Mouse (Mus musculus): ENCODE data around the gene Cmc1. TPM values are rescaled to one million over a fixed set of nuclear protein-coding genes. Genes with fewer than 3 reads are reported as not detected.
"Not testable (repeated sequence)": the region's sequence is repeated elsewhere in the genome, so short reads cannot be mapped to it uniquely, and the experiment has no call there.

The Cmc1 gene
- polyA plus RNA-seq, 1 experiment from 2014 or later = 44.2 TPM

- no peak overlapping the region for H3K4me2 ChIP-seq
- H3K36me3 ChIP-seq (replicated peaks) = no peaks in the 10 kb centered on the region
- H3K4me3 ChIP-seq (replicated peaks) = no peak overlapping the region
- H3K9ac ChIP-seq = no peak overlapping the region
- WGBS = 87% methylated on average over 4 of the region's 4 CpGs
- no peaks in the 10 kb centered on the region for H3K27me3 ChIP-seq
- H3K4me1 ChIP-seq = no peaks in the 10 kb centered on the region
- no peak for ATAC-seq (ENCODE audit: low FRiP score)
- no peak overlapping the region for H3K27ac ChIP-seq
- 0 out of 2 replicates have a peak, but pooled peaks cover 5% of the 10 kb centered on the region for H3K9me3 ChIP-seq
Measured at GRCm38 (mm10) chr9:118173086-118173485, 23.1 kb upstream of the Cmc1 start.

DNA sequence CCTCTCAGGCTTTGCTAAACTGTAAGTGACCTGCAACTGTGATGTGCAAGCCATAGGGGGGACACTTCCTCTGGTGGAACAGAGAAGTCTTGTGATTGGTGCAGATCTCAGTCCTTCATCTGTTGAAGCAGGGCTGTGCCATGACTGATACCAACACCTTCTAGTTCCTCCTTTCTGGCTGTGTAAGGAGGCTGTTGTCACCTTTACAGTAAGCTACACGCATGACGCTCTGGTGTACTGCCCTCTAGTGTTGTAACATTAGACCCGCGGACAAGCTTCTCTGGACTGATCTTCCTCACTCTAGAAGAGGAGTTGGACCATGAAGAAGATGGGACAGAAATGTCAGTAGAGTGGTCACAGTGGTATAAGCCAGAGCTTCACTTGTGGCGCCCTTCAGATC lies 18.6 kb upstream of the Cmc1 start:
- no peak overlapping the region for H3K9ac ChIP-seq
- ATAC-seq (ENCODE audit: low FRiP score) = no peak
- H3K27me3 ChIP-seq = no peaks in the 10 kb centered on the region
- H3K9me3 ChIP-seq = 0 out of 2 replicates have a peak, but pooled peaks cover under 1% of the 10 kb centered on the region
- WGBS = 49% methylated on average over 5 of the region's 5 CpGs
- no peaks in the 10 kb centered on the region for H3K4me1 ChIP-seq
- no peaks in the 10 kb centered on the region for H3K36me3 ChIP-seq (replicated peaks)
- H3K4me2 ChIP-seq = no peak overlapping the region
- no peak overlapping the region for H3K27ac ChIP-seq
- no peak overlapping the region for H3K4me3 ChIP-seq (replicated peaks)

DNA sequence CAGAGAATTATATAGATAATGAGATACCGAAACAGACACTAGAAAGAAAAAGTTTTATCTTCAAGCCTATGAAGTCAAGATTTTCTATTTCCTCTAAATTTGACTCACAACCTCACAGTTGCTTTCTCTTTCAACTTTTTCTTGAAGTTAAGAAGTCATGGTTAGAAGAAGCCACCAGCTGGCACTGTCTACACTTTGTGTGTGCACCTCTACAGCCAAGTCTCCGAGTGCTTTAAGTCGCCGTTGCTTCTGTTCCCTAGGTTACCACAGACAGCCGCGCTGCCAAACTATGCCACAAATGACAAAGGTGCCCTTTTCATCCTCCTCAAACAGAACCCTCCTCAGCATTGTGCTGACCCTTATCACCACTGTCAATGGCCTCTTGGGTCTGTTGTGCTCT lies 17.6 kb upstream of the Cmc1 start:
- 87% methylated on average over 6 of the region's 6 CpGs for WGBS
- no peak overlapping the region for H3K4me3 ChIP-seq (replicated peaks)
- no peak overlapping the region for H3K4me2 ChIP-seq
- H3K9ac ChIP-seq = no peak overlapping the region
- no peak overlapping the region for H3K27ac ChIP-seq
- ATAC-seq (ENCODE audit: low FRiP score) = no peak
- H3K36me3 ChIP-seq (replicated peaks) = no peaks in the 10 kb centered on the region
- no peaks in the 10 kb centered on the region for H3K4me1 ChIP-seq
- H3K9me3 ChIP-seq = no peaks in the 10 kb centered on the region
- no peaks in the 10 kb centered on the region for H3K27me3 ChIP-seq

GRCm38 (mm10) chr9:118161536-118161935 lies 11.6 kb upstream of the Cmc1 start:
- H3K4me1 ChIP-seq = no peaks in the 10 kb centered on the region
- 89% methylated on average over 6 of the region's 6 CpGs for WGBS
- H3K27ac ChIP-seq = no peak overlapping the region
- no peak overlapping the region for H3K4me2 ChIP-seq
- H3K9me3 ChIP-seq = no peaks in the 10 kb centered on the region
- H3K27me3 ChIP-seq = no peaks in the 10 kb centered on the region
- H3K36me3 ChIP-seq (replicated peaks) = no peaks in the 10 kb centered on the region
- no peak overlapping the region for H3K4me3 ChIP-seq (replicated peaks)
- no peak overlapping the region for H3K9ac ChIP-seq
- no peak for ATAC-seq (ENCODE audit: low FRiP score)

- no peak for ATAC-seq (ENCODE audit: low FRiP score)
- Histone ChIP-seq H3K27me3 (no peaks in the 10 kb centered on the region), H3K4me2 (no peak overlapping the region), H3K27ac (no peak overlapping the region), H3K4me1 (no peaks in the 10 kb centered on the region), H3K9me3 (no peaks in the 10 kb centered on the region), H3K4me3 (replicated peaks) (no peak overlapping the region), H3K9ac (no peak overlapping the region), H3K36me3 (replicated peaks) (no peaks in the 10 kb centered on the region)
- WGBS = 81% methylated on average over 3 of the region's 3 CpGs
Measured at GRCm38 (mm10) chr9:118159936-118160335, 10.0 kb upstream of the Cmc1 start.

GRCm38 (mm10) chr9:118158201-118158600 lies 8.2 kb upstream of the Cmc1 start:
- H3K27me3 ChIP-seq = no peaks in the 10 kb centered on the region
- H3K4me3 ChIP-seq (replicated peaks) = no peak overlapping the region
- no peak overlapping the region for H3K4me2 ChIP-seq
- H3K36me3 ChIP-seq (replicated peaks) = no peaks in the 10 kb centered on the region
- ATAC-seq (ENCODE audit: low FRiP score) = no peak
- no peaks in the 10 kb centered on the region for H3K4me1 ChIP-seq
- H3K9me3 ChIP-seq = no peaks in the 10 kb centered on the region
- no peak overlapping the region for H3K9ac ChIP-seq
- H3K27ac ChIP-seq = no peak overlapping the region
- WGBS = over 99% methylated on average over 4 of the region's 4 CpGs

- whole genome bisulfite sequencing = 91% methylated on average over 3 of the region's 3 CpGs
- no peak overlapping the region for H3K4me3 ChIP-seq (replicated peaks)
- H3K4me1 ChIP-seq = no peaks in the 10 kb centered on the region
- no peak overlapping the region for H3K27ac ChIP-seq
- H3K27me3 ChIP-seq = no peaks in the 10 kb centered on the region
- no peaks in the 10 kb centered on the region for H3K9me3 ChIP-seq
- H3K9ac ChIP-seq = no peak overlapping the region
- ATAC-seq (ENCODE audit: low FRiP score) = no peak
- H3K4me2 ChIP-seq = no peak overlapping the region
- H3K36me3 ChIP-seq (replicated peaks) = no peaks in the 10 kb centered on the region
Measured at GRCm38 (mm10) chr9:118157234-118157633, 7.3 kb upstream of the Cmc1 start.

GRCm38 (mm10) chr9:118154666-118155065 lies 4.7 kb upstream of the Cmc1 start:
- Histone ChIP-seq H3K4me2 (no peak overlapping the region), H3K9me3 (no peaks in the 10 kb centered on the region), H3K27me3 (no peaks in the 10 kb centered on the region), H3K4me1 (peaks cover 6% of the 10 kb centered on the region; the same call in 1 of the 2 replicates), H3K27ac (no peak overlapping the region), H3K36me3 (replicated peaks) (no peaks in the 10 kb centered on the region), H3K9ac (no peak overlapping the region), H3K4me3 (replicated peaks) (no peak overlapping the region)
- WGBS = 86% methylated on average over 5 of the region's 5 CpGs
- no peak for ATAC-seq (ENCODE audit: low FRiP score)

DNA sequence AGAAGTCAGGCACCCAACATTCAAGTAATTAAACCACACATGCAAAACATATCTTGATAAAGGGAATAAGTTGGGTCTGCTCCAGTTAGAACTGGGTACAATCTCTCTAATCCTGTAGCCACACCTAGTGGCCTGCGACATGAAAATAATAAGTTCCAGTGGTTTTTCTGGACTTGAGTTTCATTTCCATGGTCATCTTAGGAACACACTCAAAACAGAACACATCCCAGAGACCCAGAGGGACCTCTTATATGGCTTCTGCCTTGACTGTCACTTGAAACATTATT lies 1.2 kb upstream of the Cmc1 start:
- WGBS = 100% methylated on average over 1 of the region's 1 CpGs
- H3K36me3 ChIP-seq (replicated peaks) = no peaks in the 10 kb centered on the region
- H3K27ac ChIP-seq = no peak overlapping the region
- H3K27me3 ChIP-seq = no peaks in the 10 kb centered on the region
- H3K9me3 ChIP-seq = no peaks in the 10 kb centered on the region
- no peak overlapping the region for H3K4me3 ChIP-seq (replicated peaks)
- no peak overlapping the region for H3K9ac ChIP-seq
- no peak overlapping the region for H3K4me2 ChIP-seq
- peaks cover 15% of the 10 kb centered on the region for H3K4me1 ChIP-seq
- ATAC-seq (ENCODE audit: low FRiP score) = no peak

DNA sequence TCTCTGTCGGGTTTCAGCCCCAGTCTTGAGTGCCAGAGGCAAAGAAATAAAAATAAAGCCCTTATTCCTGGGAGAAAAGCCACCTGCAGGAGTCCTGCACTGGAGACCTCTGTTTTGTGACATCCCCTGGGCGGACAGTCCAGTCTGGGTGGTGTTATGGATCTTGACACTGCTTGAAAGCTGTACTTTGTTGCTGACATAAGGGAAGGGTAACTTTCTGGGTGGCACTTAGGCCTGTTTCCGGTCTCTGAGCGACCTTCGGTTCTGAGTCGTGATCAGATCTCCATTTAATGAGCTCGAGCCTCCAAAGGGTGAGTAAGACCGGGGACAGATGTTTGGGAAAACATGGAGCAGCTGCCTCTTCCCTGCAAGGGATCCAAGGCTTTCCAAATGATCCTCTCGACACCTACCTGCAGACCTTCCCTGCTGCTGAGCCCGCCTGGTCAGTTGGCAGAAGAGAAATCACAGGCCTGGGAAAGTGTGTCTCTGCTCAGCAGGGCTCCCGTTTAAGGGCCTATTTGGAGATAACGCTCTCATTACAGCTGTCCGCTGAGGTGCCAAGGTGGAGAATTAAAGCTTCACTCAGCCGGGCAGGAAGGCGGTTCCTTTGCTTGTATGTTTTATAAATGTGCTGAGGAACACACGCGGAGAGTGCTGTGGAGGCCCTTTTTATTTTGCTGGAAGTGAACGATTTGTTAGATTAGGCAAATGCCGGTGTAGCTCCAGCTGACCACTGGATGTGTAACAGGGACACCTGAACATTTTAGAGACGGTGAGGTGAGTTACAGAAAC lies 648 bp upstream of the Cmc1 start:
- Histone ChIP-seq H3K9ac (no peak overlapping the region), H3K9me3 (no peaks in the 10 kb centered on the region), H3K4me1 (peaks cover 15% of the 10 kb centered on the region), H3K4me2 (peak overlapping the region; percentile 59), H3K27me3 (no peaks in the 10 kb centered on the region), H3K4me3 (replicated peaks) (peak overlapping the region; percentile 74), H3K36me3 (replicated peaks) (no peaks in the 10 kb centered on the region), H3K27ac (no peak overlapping the region)
- ATAC-seq (ENCODE audit: low FRiP score) = peak; percentile 57
- WGBS = 77% methylated on average over 20 of the region's 20 CpGs

DNA sequence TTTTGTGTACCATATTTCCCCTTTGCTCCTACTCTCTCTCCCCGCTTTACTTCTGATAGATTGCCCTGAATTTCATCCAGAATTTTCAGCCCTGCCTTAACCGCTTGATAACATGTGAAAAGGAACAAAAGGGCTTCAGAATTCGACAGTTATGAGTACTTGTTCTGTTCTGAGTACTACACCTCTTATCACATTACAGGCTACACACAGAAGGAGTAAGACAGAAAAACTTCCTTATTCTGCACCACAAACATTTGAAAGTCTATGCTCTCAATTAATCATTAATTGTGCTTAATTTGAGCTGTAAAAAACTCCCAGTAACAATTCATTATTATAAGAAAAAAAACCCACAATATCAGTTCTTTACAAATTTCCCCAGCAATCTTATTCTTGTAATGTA lies 9.6 kb downstream of the Cmc1 start:
- H3K4me1 ChIP-seq; H3K4me3 ChIP-seq (replicated peaks); H3K27me3 ChIP-seq; H3K9me3 ChIP-seq; H3K4me2 ChIP-seq; H3K27ac ChIP-seq; H3K9ac ChIP-seq; ATAC-seq (ENCODE audit: low FRiP score): not testable (repeated sequence)
- peaks cover 13% of the 10 kb centered on the region for H3K36me3 ChIP-seq (replicated peaks)
- 89% methylated on average over 3 of the region's 3 CpGs for WGBS

DNA sequence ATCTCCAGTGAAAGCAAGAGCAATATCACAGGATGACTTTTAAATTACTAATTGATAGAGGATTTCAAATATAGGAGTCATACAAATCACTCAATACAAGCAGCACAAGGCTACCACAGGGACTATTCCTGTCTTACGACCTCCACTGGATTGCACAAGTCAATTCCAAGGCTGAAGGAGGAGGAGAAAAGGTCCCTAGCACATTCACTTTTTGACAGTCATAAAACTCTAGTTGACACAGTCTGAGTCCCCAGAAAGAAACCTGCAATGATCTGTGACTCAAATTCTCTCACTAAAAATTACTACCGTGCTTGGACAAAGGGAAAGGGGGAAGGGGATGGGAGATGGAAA lies 39.6 kb downstream of the Cmc1 start:
- peaks cover 19% of the 10 kb centered on the region; the same call in 1 of the 2 replicates for H3K4me1 ChIP-seq
- no peak overlapping the region for H3K4me2 ChIP-seq
- H3K27me3 ChIP-seq = peaks cover 19% of the 10 kb centered on the region; the same call in 1 of the 2 replicates
- H3K9ac ChIP-seq = no peak overlapping the region
- 0 out of 2 replicates have a peak overlapping the region, but pooled peaks have one; percentile 9 for H3K27ac ChIP-seq
- no peaks in the 10 kb centered on the region for H3K9me3 ChIP-seq
- 80% methylated on average over 2 of the region's 2 CpGs for WGBS
- no peak for ATAC-seq (ENCODE audit: low FRiP score)
- H3K36me3 ChIP-seq (replicated peaks) = no peaks in the 10 kb centered on the region
- no peak overlapping the region for H3K4me3 ChIP-seq (replicated peaks)

DNA sequence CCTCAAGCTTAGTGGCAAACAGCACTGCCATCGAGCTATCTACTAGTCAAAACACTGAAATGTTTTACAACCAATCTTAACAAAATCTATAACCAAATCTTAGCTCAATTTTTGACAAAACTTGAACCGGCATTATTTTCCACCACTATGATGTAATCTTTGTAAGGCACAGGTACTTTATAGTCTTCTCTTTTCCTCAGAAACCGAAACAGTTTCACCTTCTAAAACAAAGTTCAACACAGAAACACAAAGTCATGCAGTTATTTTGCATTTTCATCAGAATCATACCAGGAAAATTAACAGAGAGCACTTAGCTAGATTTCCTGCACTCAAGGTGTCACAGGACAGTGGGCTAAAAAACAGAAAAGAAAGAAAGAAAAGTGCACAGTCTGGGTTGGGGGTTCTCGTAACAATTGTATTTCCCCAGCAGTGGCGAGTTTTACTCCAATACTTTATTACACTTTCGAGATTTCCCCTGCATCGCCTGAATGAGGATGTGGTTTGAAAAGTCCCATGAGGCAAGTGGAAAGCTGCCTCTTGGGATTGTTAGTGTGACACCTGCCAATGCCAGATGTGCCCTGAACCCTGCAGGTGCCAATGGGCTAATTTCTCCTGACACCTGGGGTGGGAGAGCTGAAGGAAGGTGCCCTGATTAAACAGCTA lies 40.1 kb downstream of the Cmc1 start:
- Histone ChIP-seq H3K36me3 (replicated peaks) (no peaks in the 10 kb centered on the region), H3K4me1 (peaks cover 19% of the 10 kb centered on the region; the same call in 1 of the 2 replicates), H3K4me2 (no peak overlapping the region), H3K9ac (no peak overlapping the region), H3K4me3 (replicated peaks) (no peak overlapping the region), H3K27me3 (peaks cover 19% of the 10 kb centered on the region; the same call in 1 of the 2 replicates), H3K27ac (0 out of 2 replicates have a peak overlapping the region, but pooled peaks have one; percentile 9), H3K9me3 (no peaks in the 10 kb centered on the region)
- WGBS = 79% methylated on average over 7 of the region's 7 CpGs
- ATAC-seq (ENCODE audit: low FRiP score) = no peak
